ENCODE assay signal across 26 mouse cellular contexts in the genomic region with DNA sequence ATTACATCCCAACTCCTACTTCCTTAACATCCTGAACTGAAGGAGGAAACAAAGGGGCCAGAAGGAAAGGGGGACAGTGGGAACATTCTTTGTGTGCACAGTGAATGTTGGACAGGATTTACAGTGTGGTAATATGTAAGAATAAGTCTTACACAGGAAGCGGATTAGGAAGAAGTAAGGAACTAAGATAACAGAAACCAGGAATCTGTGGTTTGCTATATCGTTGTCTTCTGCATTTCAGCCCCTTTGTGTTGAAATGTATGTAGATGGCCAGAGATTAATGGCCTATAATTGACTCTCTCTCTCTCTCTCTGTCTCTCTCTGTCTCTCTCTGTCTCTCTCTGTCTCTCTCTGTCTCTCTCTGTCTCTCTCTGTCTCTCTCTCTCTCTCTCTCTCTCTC. TPM values are rescaled to one million over a fixed set of nuclear protein-coding genes. Genes with fewer than 3 reads are reported as not detected.
"Had no signal": no experiment of that assay in that cellular context is flagged by ENCODE, and none has a peak within 500 bp of the region (broad histone marks: within the 10 kb centered on the region; RNA-seq: fewer than 3 reads in every experiment).

No protein-coding gene starts in this region.

- H3K4me2 ChIP-seq: lung, embryonic 14.5 days; midbrain, embryonic 12.5 days; neural tube, embryonic 13.5 days; neural tube, embryonic 15.5 days had no signal

- H3K27ac ChIP-seq: midbrain, embryonic 10.5 days; midbrain, embryonic 12.5 days; neural tube, embryonic 13.5 days; neural tube, embryonic 15.5 days had no signal

- DNase-seq: lung, adult 18-20 months; lung, embryonic 14.5 days; lung, postnatal 10 days; lung, postnatal 4 days; midbrain, embryonic 14.5 days; retina, postnatal 1 day; right cerebral cortex, adult 18-20 months; right cerebral cortex, postnatal 25 days; right cerebral cortex, postnatal 4 days; spleen, adult 18-20 months; thymus, adult 18-20 months; thymus, postnatal 25 days; thymus, postnatal 4 days had no signal

- H3K4me3 ChIP-seq: midbrain, embryonic 10.5 days; midbrain, embryonic 12.5 days; myocyte; neural tube, embryonic 13.5 days; neural tube, embryonic 15.5 days had no signal

- ATAC-seq: midbrain, embryonic 16.5 days had no signal

- H3K4me1 ChIP-seq: midbrain, embryonic 10.5 days; midbrain, embryonic 12.5 days; neural tube, embryonic 13.5 days; neural tube, embryonic 15.5 days had no signal

- H3K36me3 ChIP-seq: midbrain, embryonic 10.5 days; midbrain, embryonic 12.5 days; neural tube, embryonic 13.5 days; neural tube, embryonic 15.5 days had no signal

- H3K27me3 ChIP-seq: neural tube, embryonic 13.5 days; neural tube, embryonic 15.5 days had no signal

- H3K9me3 ChIP-seq: midbrain, embryonic 10.5 days; midbrain, embryonic 12.5 days; neural tube, embryonic 13.5 days; neural tube, embryonic 15.5 days had no signal

- H3K9ac ChIP-seq: lung, embryonic 14.5 days; midbrain, embryonic 12.5 days; neural tube, embryonic 13.5 days; neural tube, embryonic 15.5 days had no signal

RNA-seq across cellular contexts. Expression of a gene that starts 15.7 kb away (rescaled TPM):
- total RNA-seq: megakaryocyte-erythroid progenitor cell, adult 5-6 weeks had no signal
- polyA plus RNA-seq: liver, embryonic 16.5 days; lung, embryonic 14.5 days; myocyte; neural tube, embryonic 11.5 days; small intestine, adult 2 months; stomach, embryonic 14.5 days; stomach, embryonic 16.5 days; urinary bladder, adult 2 months had no signal

RNA-seq across cellular contexts. Expression of a gene that starts 39.2 kb away (rescaled TPM):
- total RNA-seq: megakaryocyte-erythroid progenitor cell, adult 5-6 weeks had no signal
- polyA plus RNA-seq: midbrain, embryonic 14.5 days; midbrain, embryonic 16.5 days had no signal
